ENCODE assay signal across 8 mouse cellular contexts in genomic region chr17:34629796-34630603, GRCm38 (mm10). TPM values are rescaled to one million over a fixed set of nuclear protein-coding genes. Genes with fewer than 3 reads are reported as not detected.
DNase-seq lines count a peak whose midpoint lies in the region; ATAC-seq and TF ChIP-seq lines count a peak whose summit lies in the region.

No protein-coding gene starts in this region.

- H3K27ac ChIP-seq in kidney, embryonic 14.5 days (ENCODE audit: low read depth, low read length), result no peak overlapping the region
- H3K27ac ChIP-seq in cerebellum, adult 2 months (ENCODE audit: insufficient read depth, low read length), result peak overlapping the region; percentile 97
- H3K27ac ChIP-seq in hindbrain, embryonic 14.5 days, result peak overlapping the region; percentile 90; the same call in 1 of the 2 replicates
- H3K27ac ChIP-seq in neural tube, embryonic 13.5 days (replicated peaks), result 0 out of 2 replicates have a peak overlapping the region, but pooled peaks have one; percentile 94

- H3K4me1 ChIP-seq in kidney, embryonic 14.5 days (ENCODE audit: control insufficient read depth, insufficient read depth, low read length), result peaks cover 44% of the 10 kb centered on the region
- H3K4me1 ChIP-seq in cerebellum, adult 2 months (ENCODE audit: control insufficient read depth, insufficient read depth, low read length), result peaks cover 10% of the 10 kb centered on the region
- peaks cover 46% of the 10 kb centered on the region for H3K4me1 ChIP-seq in hindbrain, embryonic 14.5 days (replicated peaks; ENCODE audit: control insufficient read depth, insufficient read depth, low read length)
- H3K4me1 ChIP-seq in neural tube, embryonic 13.5 days (replicated peaks), result peaks cover 61% of the 10 kb centered on the region

- no peaks in the 10 kb centered on the region for H3K9me3 ChIP-seq in kidney, embryonic 14.5 days (ENCODE audit: control insufficient read depth, low read length)
- no peaks in the 10 kb centered on the region for H3K9me3 ChIP-seq in hindbrain, embryonic 14.5 days (ENCODE audit: control insufficient read depth, low read length)
- H3K9me3 ChIP-seq in neural tube, embryonic 13.5 days, result no peaks in the 10 kb centered on the region

- no peak for TF ChIP-seq CTCF in cerebellum, adult 2 months (IDR thresholded peaks at IDR 0.05; ENCODE audit: borderline replicate concordance, insufficient read depth, low read depth, low read length)

- TF ChIP-seq POLR2A in cerebellum, adult 2 months (IDR thresholded peaks at IDR 0.05; ENCODE audit: borderline replicate concordance, insufficient read depth, low read length), result peak; percentile 28; the same call in 1 of the 2 replicates

- DNase-seq in kidney, postnatal 36 days, result no peak
- DNase-seq in cerebellum, adult 2 months, result peak; percentile 69 to 84
- DNase-seq in hindbrain, embryonic 14.5 days (ENCODE audit: low spot score), result no peak
- no peak for DNase-seq in layer of hippocampus, adult 11-12 months (ENCODE audit: low spot score)
- no peak for DNase-seq in testis, postnatal 14 days (ENCODE audit: low spot score)
- no peak for DNase-seq in adrenal gland, adult 8-10 months

- H3K27me3 ChIP-seq in kidney, embryonic 14.5 days (ENCODE audit: control insufficient read depth, insufficient read depth, low read length), result peaks cover 22% of the 10 kb centered on the region
- no peaks in the 10 kb centered on the region for H3K27me3 ChIP-seq in cerebellum, adult 2 months (ENCODE audit: control insufficient read depth, insufficient read depth, low read length)
- peaks cover 23% of the 10 kb centered on the region for H3K27me3 ChIP-seq in hindbrain, embryonic 14.5 days (ENCODE audit: control insufficient read depth, insufficient read depth, low read length)
- H3K27me3 ChIP-seq in neural tube, embryonic 13.5 days, result peaks cover 47% of the 10 kb centered on the region

- WGBS in kidney, embryonic 14.5 days, result 12% methylated on average over 12 of the region's 12 CpGs
- 6% methylated on average over 12 of the region's 12 CpGs for WGBS in cerebellum, adult 2 months
- 13% methylated on average over 12 of the region's 12 CpGs for WGBS in hindbrain, embryonic 14.5 days
- WGBS in neural tube, embryonic 13.5 days, result 17% methylated on average over 12 of the region's 12 CpGs

- no peak overlapping the region for H3K9ac ChIP-seq in kidney, embryonic 14.5 days (ENCODE audit: low read depth, low read length)
- peak overlapping the region; percentile 72 for H3K9ac ChIP-seq in hindbrain, embryonic 14.5 days
- peak overlapping the region; percentile 80 for H3K9ac ChIP-seq in neural tube, embryonic 13.5 days

- H3K36me3 ChIP-seq in kidney, embryonic 14.5 days (ENCODE audit: control insufficient read depth, insufficient read depth, low read length), result peaks cover 5% of the 10 kb centered on the region; the same call in 1 of the 2 replicates
- H3K36me3 ChIP-seq in hindbrain, embryonic 14.5 days (replicated peaks; ENCODE audit: control insufficient read depth, insufficient read depth), result 0 out of 2 replicates have a peak, but pooled peaks cover 5% of the 10 kb centered on the region
- H3K36me3 ChIP-seq in neural tube, embryonic 13.5 days, result peaks cover 4% of the 10 kb centered on the region; the same call in 1 of the 2 replicates

- ATAC-seq in kidney, embryonic 14.5 days (ENCODE audit: low FRiP score, low TSS enrichment), result no peak
- no peak for ATAC-seq in hindbrain, embryonic 14.5 days (ENCODE audit: low FRiP score)
- ATAC-seq in neural tube, embryonic 13.5 days (ENCODE audit: low read depth), result no peak

- H3K4me2 ChIP-seq in kidney, embryonic 14.5 days (replicated peaks; ENCODE audit: low read depth, low read length), result peak overlapping the region; percentile 89; the same call in 1 of the 2 replicates
- peak overlapping the region; percentile 85 for H3K4me2 ChIP-seq in hindbrain, embryonic 14.5 days (replicated peaks)
- peak overlapping the region; percentile 75 for H3K4me2 ChIP-seq in neural tube, embryonic 13.5 days

- no peak overlapping the region; the same call in 1 of the 2 replicates for H3K4me3 ChIP-seq in kidney, embryonic 14.5 days (ENCODE audit: low read length)
- peak overlapping the region; percentile 79 for H3K4me3 ChIP-seq in cerebellum, adult 2 months (replicated peaks; ENCODE audit: insufficient read depth, low read depth, low read length)
- H3K4me3 ChIP-seq in hindbrain, embryonic 14.5 days (replicated peaks; ENCODE audit: low read length), result peak overlapping the region; percentile 74
- H3K4me3 ChIP-seq in neural tube, embryonic 13.5 days, result peak overlapping the region; percentile 74

RNA-seq across cellular contexts. Expression of gene Prrt1, which starts 0.7 kb away (rescaled TPM):
- polyA plus RNA-seq in kidney, embryonic 14.5 days (2014; fragmentation: Nextera tagmentation; extraction: Ambion mirVana), result 0.16 and 0.18 TPM in 2 replicates
- 194 and 222 TPM in 2 replicates for polyA plus RNA-seq in cerebellum, adult 2 months (2012; rRNA removed)
- polyA plus RNA-seq in hindbrain, embryonic 14.5 days (2014; fragmentation: Nextera tagmentation; extraction: Ambion mirVana), result 7.3 and 8.6 TPM in 2 replicates
- polyA plus RNA-seq in neural tube, embryonic 13.5 days (2015; fragmentation: Nextera tagmentation; extraction: Ambion mirVana), result 3.8 and 4.2 TPM in 2 replicates
- total RNA-seq in adrenal gland, adult 8-10 months (2022), result 10 to 100 TPM in 3 of 4 experiments, 1 to 10 TPM in 1; 7.0 to 36.3 (median 20.6) TPM

RNA-seq across cellular contexts. Expression of gene Ppt2, which starts 1.7 kb away (rescaled TPM):
- 33.5 and 39.1 TPM in 2 replicates for polyA plus RNA-seq in kidney, embryonic 14.5 days (2014; fragmentation: Nextera tagmentation; extraction: Ambion mirVana)
- polyA plus RNA-seq in cerebellum, adult 2 months (2012; rRNA removed), result 57.3 and 66.9 TPM in 2 replicates
- polyA plus RNA-seq in hindbrain, embryonic 14.5 days (2014; fragmentation: Nextera tagmentation; extraction: Ambion mirVana), result 22.2 and 25.4 TPM in 2 replicates
- 23.7 and 25.0 TPM in 2 replicates for polyA plus RNA-seq in neural tube, embryonic 13.5 days (2015; fragmentation: Nextera tagmentation; extraction: Ambion mirVana)
- 10 to 100 TPM; 59.2 to 70.5 (median 64.3) TPM for total RNA-seq in adrenal gland, adult 8-10 months (2022)

RNA-seq across cellular contexts. Expression of gene Egfl8, which starts 14.2 kb away (rescaled TPM):
- polyA plus RNA-seq in kidney, embryonic 14.5 days (2014; fragmentation: Nextera tagmentation; extraction: Ambion mirVana), result 3.2 and 3.6 TPM in 2 replicates
- polyA plus RNA-seq in cerebellum, adult 2 months (2012; rRNA removed), result 6.3 and 7.4 TPM in 2 replicates
- 8.8 and 11.4 TPM in 2 replicates for polyA plus RNA-seq in hindbrain, embryonic 14.5 days (2014; fragmentation: Nextera tagmentation; extraction: Ambion mirVana)
- polyA plus RNA-seq in neural tube, embryonic 13.5 days (2015; fragmentation: Nextera tagmentation; extraction: Ambion mirVana), result 21.8 and 28.4 TPM in 2 replicates
- total RNA-seq in adrenal gland, adult 8-10 months (2022), result 1 to 10 TPM; 1.7 to 3.5 (median 1.9) TPM

RNA-seq across cellular contexts. Expression of gene Fkbpl, which starts 14.6 kb away (rescaled TPM):
- polyA plus RNA-seq in kidney, embryonic 14.5 days (2014; fragmentation: Nextera tagmentation; extraction: Ambion mirVana), result 14.8 and 16.5 TPM in 2 replicates
- polyA plus RNA-seq in cerebellum, adult 2 months (2012; rRNA removed), result 7.4 and 8.5 TPM in 2 replicates
- 11.7 and 12.9 TPM in 2 replicates for polyA plus RNA-seq in hindbrain, embryonic 14.5 days (2014; fragmentation: Nextera tagmentation; extraction: Ambion mirVana)
- polyA plus RNA-seq in neural tube, embryonic 13.5 days (2015; fragmentation: Nextera tagmentation; extraction: Ambion mirVana), result 17.1 and 18.6 TPM in 2 replicates
- total RNA-seq in adrenal gland, adult 8-10 months (2022), result 10 to 100 TPM; 13.0 to 15.5 (median 15.1) TPM

RNA-seq across cellular contexts. Expression of gene Atf6b, which starts 16.9 kb away (rescaled TPM):
- polyA plus RNA-seq in kidney, embryonic 14.5 days (2014; fragmentation: Nextera tagmentation; extraction: Ambion mirVana), result 54.6 and 61.7 TPM in 2 replicates
- 61.4 and 69.4 TPM in 2 replicates for polyA plus RNA-seq in cerebellum, adult 2 months (2012; rRNA removed)
- polyA plus RNA-seq in hindbrain, embryonic 14.5 days (2014; fragmentation: Nextera tagmentation; extraction: Ambion mirVana), result 84.7 and 87.6 TPM in 2 replicates
- polyA plus RNA-seq in neural tube, embryonic 13.5 days (2015; fragmentation: Nextera tagmentation; extraction: Ambion mirVana), result 106 TPM in 2 replicates
- total RNA-seq in adrenal gland, adult 8-10 months (2022), result 10 to 100 TPM; 47.1 to 56.6 (median 51.1) TPM

Comparison
In these comparisons a context has a peak if more than half of its experiments do, and no peak if none do; other contexts are left out.
1. DNase-seq: peak in cerebellum, adult 2 months (2 of 2); none in kidney, postnatal 36 days (0 of 2), hindbrain, embryonic 14.5 days (single experiment), layer of hippocampus, adult 11-12 months (single experiment), testis, postnatal 14 days (single experiment) and adrenal gland, adult 8-10 months (single experiment).
2. RNA of gene Prrt1, which starts 0.7 kb away (polyA plus RNA-seq): 194 to 222 TPM in cerebellum, adult 2 months; 7.3 to 8.6 TPM in hindbrain, embryonic 14.5 days, 3.8 to 4.2 TPM in neural tube, embryonic 13.5 days and 0.16 to 0.18 TPM in kidney, embryonic 14.5 days; every median in the first group is over 10 times any median in the second.
3. Peak in every context shown above with its lines, with median percentiles within 50 percentile points of each other: H3K4me2 ChIP-seq.